Mouse (Mus musculus): ENCODE data around the gene Arhgap20.

- TF ChIP-seq CTCF (IDR thresholded peaks at IDR 0.05; ENCODE audit: control insufficient read depth, insufficient read depth, low read length): no peak
- no peak for TF ChIP-seq POLR2A (IDR thresholded peaks at IDR 0.05; ENCODE audit: borderline replicate concordance, control insufficient read depth, low read depth, low read length)
These were observed 879 bp upstream of the Arhgap20 start for GRCm38 (mm10) chr9:51764041-51764875.

Measured in bone marrow, adult 2 months (tissue).